Mouse (Mus musculus): ENCODE results near the gene Dntt.

The Dntt gene

GRCm38 (mm10) chr19:41008674-41009395 is 20.2 kb upstream of the Dntt start:
- in situ Hi-C loops (cut with MboI; ENCODE audit: low sequenced_read_pairs), result no loop called here

- in situ Hi-C loops (cut with MboI; ENCODE audit: low sequenced_read_pairs), result no loop called here
These were observed 17.4 kb upstream of the Dntt start for GRCm38 (mm10) chr19:41011676-41012075.

- in situ Hi-C loops (cut with MboI; ENCODE audit: low sequenced_read_pairs), result no loop called here
These were observed 15.5 kb upstream of the Dntt start for GRCm38 (mm10) chr19:41013591-41013990.

- in situ Hi-C loops (cut with MboI; ENCODE audit: low sequenced_read_pairs), result no loop called here
These were observed 15.1 kb upstream of the Dntt start for GRCm38 (mm10) chr19:41014003-41014402.

GRCm38 (mm10) chr19:41015951-41016716 is 12.9 kb upstream of the Dntt start:
- in situ Hi-C loops (cut with MboI; ENCODE audit: low sequenced_read_pairs), result no loop called here

- in situ Hi-C loops (cut with MboI; ENCODE audit: low sequenced_read_pairs), result no loop called here
These were observed 9.9 kb upstream of the Dntt start for GRCm38 (mm10) chr19:41019164-41019675.

- in situ Hi-C loops (cut with MboI; ENCODE audit: low sequenced_read_pairs), result no loop called here
These were observed 8.5 kb upstream of the Dntt start for GRCm38 (mm10) chr19:41020537-41020936.

GRCm38 (mm10) chr19:41022244-41022643 is 6.8 kb upstream of the Dntt start:
- in situ Hi-C loops (cut with MboI; ENCODE audit: low sequenced_read_pairs), result no loop called here

- in situ Hi-C loops (cut with MboI; ENCODE audit: low sequenced_read_pairs), result loop anchor here (25.0 kb wide), 1 partner anchor 264 kb away; no protein-coding TSS in a partner anchor
These were observed 2.5 kb upstream of the Dntt start for GRCm38 (mm10) chr19:41026551-41026950.

- in situ Hi-C loops (cut with MboI; ENCODE audit: low sequenced_read_pairs), result loop anchor here (25.0 kb wide), 1 partner anchor 265 kb away; no protein-coding TSS in a partner anchor
These were observed 2.1 kb upstream of the Dntt start for GRCm38 (mm10) chr19:41027024-41027423.

GRCm38 (mm10) chr19:41027601-41028000 is 1.5 kb upstream of the Dntt start:
- in situ Hi-C loops (cut with MboI; ENCODE audit: low sequenced_read_pairs), result loop anchor here (25.0 kb wide), 1 partner anchor 265 kb away; no protein-coding TSS in a partner anchor

- in situ Hi-C loops (cut with MboI; ENCODE audit: low sequenced_read_pairs), result loop anchor here (25.0 kb wide), 1 partner anchor 268 kb away; no protein-coding TSS in a partner anchor
These were observed 1.1 kb downstream of the Dntt start for GRCm38 (mm10) chr19:41030161-41030560.

- in situ Hi-C loops (cut with MboI; ENCODE audit: low sequenced_read_pairs), result loop anchor here (25.0 kb wide), 1 partner anchor 269 kb away; no protein-coding TSS in a partner anchor
These were observed 1.9 kb downstream of the Dntt start for GRCm38 (mm10) chr19:41031009-41031408.

GRCm38 (mm10) chr19:41031869-41032268 is 2.8 kb downstream of the Dntt start:
- in situ Hi-C loops (cut with MboI; ENCODE audit: low sequenced_read_pairs), result loop anchor here (25.0 kb wide), 1 partner anchor 270 kb away; no protein-coding TSS in a partner anchor

GRCm38 (mm10) chr19:41035809-41036551 is 6.9 kb downstream of the Dntt start:
- in situ Hi-C loops (cut with MboI; ENCODE audit: low sequenced_read_pairs), result loop anchor here (25.0 kb wide), 1 partner anchor 274 kb away; no protein-coding TSS in a partner anchor

GRCm38 (mm10) chr19:41039110-41039509 is 10.0 kb downstream of the Dntt start:
- in situ Hi-C loops (cut with MboI; ENCODE audit: low sequenced_read_pairs), result loop anchor here (25.0 kb wide), 1 partner anchor 277 kb away; no protein-coding TSS in a partner anchor

- in situ Hi-C loops (cut with MboI; ENCODE audit: low sequenced_read_pairs), result loop anchor here (25.0 kb wide), 1 partner anchor 283 kb away; no protein-coding TSS in a partner anchor
These were observed 16.2 kb downstream of the Dntt start for GRCm38 (mm10) chr19:41045091-41045770.

- in situ Hi-C loops (cut with MboI; ENCODE audit: low sequenced_read_pairs), result loop anchor here (25.0 kb wide), 1 partner anchor 285 kb away; no protein-coding TSS in a partner anchor
These were observed 18.5 kb downstream of the Dntt start for GRCm38 (mm10) chr19:41047437-41048186.

GRCm38 (mm10) chr19:41048187-41048559 is 19.1 kb downstream of the Dntt start:
- in situ Hi-C loops (cut with MboI; ENCODE audit: low sequenced_read_pairs), result loop anchor here (25.0 kb wide), 1 partner anchor 286 kb away; no protein-coding TSS in a partner anchor

All from CH12F3 (cell line).